ENCODE assay signal across 11 mouse cellular contexts in the genomic region with DNA sequence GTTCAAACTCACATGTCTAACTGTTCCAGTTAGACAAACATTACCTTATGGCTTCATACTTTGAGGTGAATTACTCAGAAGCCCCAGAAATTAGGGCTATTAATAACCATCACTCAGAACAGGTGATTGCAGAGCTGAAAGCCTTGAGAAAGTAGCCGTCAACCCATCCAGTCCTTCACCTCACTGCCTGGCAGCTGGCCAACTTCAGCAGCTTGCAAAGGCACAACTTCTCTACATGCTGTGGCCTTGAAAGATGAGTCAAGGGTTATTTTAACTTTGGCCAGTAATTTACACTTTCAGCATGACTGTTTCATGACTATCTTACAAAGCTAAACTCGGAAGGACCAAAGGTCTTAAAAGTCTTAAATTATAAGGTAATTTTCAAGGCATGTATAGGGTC. TPM values are rescaled to one million over a fixed set of nuclear protein-coding genes. Genes with fewer than 3 reads are reported as not detected.
DNase-seq lines count a peak whose midpoint lies in the region; ATAC-seq and TF ChIP-seq lines count a peak whose summit lies in the region.
"Not testable (repeated sequence)": the region's sequence is repeated elsewhere in the genome, so short reads cannot be mapped to it uniquely, and the experiment has no call there.
"Had no signal": no experiment of that assay in that cellular context is flagged by ENCODE, and none has a peak within 500 bp of the region (broad histone marks: within the 10 kb centered on the region; RNA-seq: fewer than 3 reads in every experiment).

No protein-coding gene starts in this region.

- CTCF ChIA-PET in Patski (lab: Charles Lee), result not testable (repeated sequence)

- WGBS in hindbrain, postnatal 0 days, result 56% methylated on average over 2 of the region's 2 CpGs
- 78% methylated on average over 2 of the region's 2 CpGs for WGBS in midbrain, postnatal 0 days

- in situ Hi-C loops in Patski (cut with MboI; ENCODE audit: low pct_unique_long_range_greater_than_20kb), result not testable (repeated sequence)

- peak; percentile 49 for DNase-seq in Patski (ENCODE audit: low read depth, low spot score)
- peak; percentile 12 for DNase-seq in brain, embryonic 14.5 days (ENCODE audit: low read depth)
- peak; percentile 84 to 87 for DNase-seq in cerebellum, postnatal 14 days
- peak; percentile 45 to 46 for DNase-seq in heart, adult 18-20 months
- DNase-seq in hindbrain, postnatal 0 days (ENCODE audit: low spot score), result peak; percentile 48
- peak; percentile 74 for DNase-seq in kidney, postnatal 25 days
- DNase-seq in midbrain, postnatal 0 days (ENCODE audit: low spot score), result peak; percentile 40

- H3K27me3 ChIP-seq in Patski; hindbrain, postnatal 0 days (ENCODE audit: insufficient read depth, low read length); midbrain, postnatal 0 days (ENCODE audit: insufficient read depth, low read length): not testable (repeated sequence)

- POLR2A ChIA-PET in Patski (lab: Charles Lee), result not testable (repeated sequence)

- not testable (repeated sequence) for TF ChIP-seq POLR2A in brain, embryonic 14.5 days (IDR thresholded peaks at IDR 0.05; ENCODE audit: borderline replicate concordance, extremely low read depth, insufficient read depth, insufficient read length, poor library complexity, severe bottlenecking)

- H3K9ac ChIP-seq in hindbrain, postnatal 0 days (replicated peaks; ENCODE audit: low read length); midbrain, postnatal 0 days (replicated peaks; ENCODE audit: low read length, poor library complexity, severe bottlenecking): not testable (repeated sequence)

- not testable (repeated sequence) for H3K27ac ChIP-seq in hindbrain, postnatal 0 days; midbrain, postnatal 0 days (ENCODE audit: low read depth, low read length)

- TF ChIP-seq CTCF in Patski (IDR thresholded peaks at IDR 0.05); brain, embryonic 14.5 days (IDR thresholded peaks at IDR 0.05; ENCODE audit: borderline replicate concordance, extremely low read depth, insufficient read depth, insufficient read length); hindbrain, postnatal 0 days (IDR thresholded peaks at IDR 0.05; ENCODE audit: low read depth); midbrain, postnatal 0 days (IDR thresholded peaks at IDR 0.05): not testable (repeated sequence)

- not testable (repeated sequence) for ATAC-seq in Patski; hindbrain, postnatal 0 days; midbrain, postnatal 0 days (ENCODE audit: low FRiP score)

- H3K9me3 ChIP-seq in hindbrain, postnatal 0 days (ENCODE audit: low read length); midbrain, postnatal 0 days (ENCODE audit: low read length): not testable (repeated sequence)

- not testable (repeated sequence) for H3K4me1 ChIP-seq in hindbrain, postnatal 0 days (ENCODE audit: insufficient read depth, low read length); midbrain, postnatal 0 days (ENCODE audit: insufficient read depth, low read length)

- not testable (repeated sequence) for H3K4me2 ChIP-seq in hindbrain, postnatal 0 days (ENCODE audit: low read depth, low read length); midbrain, postnatal 0 days (ENCODE audit: low read depth, low read length, poor library complexity, severe bottlenecking)

- H3K36me3 ChIP-seq in hindbrain, postnatal 0 days (ENCODE audit: insufficient read depth, low read length); midbrain, postnatal 0 days (ENCODE audit: insufficient read depth, low read length): not testable (repeated sequence)

- H3K4me3 ChIP-seq in hindbrain, postnatal 0 days (ENCODE audit: low read length); midbrain, postnatal 0 days (ENCODE audit: low read depth, low read length): not testable (repeated sequence)

RNA-seq across cellular contexts. Expression of a gene that starts 59.3 kb away (rescaled TPM):
- 0.04 TPM for polyA plus RNA-seq in Patski (2021)
- polyA plus RNA-seq in brain, embryonic 14.5 days (2012; rRNA removed), result 2.1 and 3.0 TPM in 2 replicates
- 10 to 100 TPM; 86.1 to 90.5 TPM for total RNA-seq in heart, adult 18-20 months (2021)
- 0.14 and 0.68 TPM in 2 replicates for total RNA-seq in hindbrain, postnatal 0 days (2014; rRNA removed)
- polyA plus RNA-seq in hindbrain, postnatal 0 days (2015; fragmentation: Nextera tagmentation; extraction: Ambion mirVana), result 0.83 and 1.1 TPM in 2 replicates
- 0.52 and 1.2 TPM in 2 replicates for total RNA-seq in midbrain, postnatal 0 days (2014; rRNA removed)
- 0.52 and 0.72 TPM in 2 replicates for polyA plus RNA-seq in midbrain, postnatal 0 days (2015; fragmentation: Nextera tagmentation; extraction: Ambion mirVana)
- total RNA-seq: megakaryocyte-erythroid progenitor cell, adult 5-6 weeks; monocyte, adult 5-6 weeks had no signal
- polyA plus RNA-seq: forebrain, embryonic 10.5 days; neural tube, embryonic 14.5 days had no signal

Comparison
In these comparisons a context has a peak if more than half of its experiments do, and no peak if none do; other contexts are left out.
1. DNase-seq: peak in every context shown above with its lines; median percentile 86 in cerebellum, postnatal 14 days; 74 in kidney, postnatal 25 days; 49 in Patski; 48 in hindbrain, postnatal 0 days; 46 in heart, adult 18-20 months; 40 in midbrain, postnatal 0 days; 12 in brain, embryonic 14.5 days.